Mouse (Mus musculus) natural killer cell, adult 2 months (primary cell): ENCODE measurements around the gene Spon1.

Experiments used
- DNase-seq, 2 experiments: peaks; one replicate each; pipeline ENCODE4 v3.0.0; 2022; ENCODE audit warnings: low spot score in 2 of 2

The Spon1 gene

DNA sequence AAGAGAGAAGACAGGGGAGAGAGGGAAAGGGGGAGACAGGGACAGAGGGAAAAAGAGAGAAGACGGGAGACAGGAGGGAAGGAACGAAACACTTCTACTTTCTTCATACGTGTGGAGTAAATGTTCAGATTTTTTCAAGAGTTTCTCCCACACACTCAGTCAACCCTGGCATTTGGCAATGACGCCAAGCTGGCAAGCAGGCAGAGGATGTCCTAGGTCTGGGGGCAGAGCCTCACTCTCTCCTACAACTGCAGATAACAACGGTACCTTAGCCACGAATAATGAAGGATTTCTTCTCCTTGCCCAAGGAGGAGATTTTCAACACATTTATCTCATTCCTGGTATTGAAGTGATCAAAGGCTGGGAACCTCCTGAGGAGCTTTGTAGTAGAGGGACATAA lies 321.5 kb downstream of the Spon1 start:
- no peak for DNase-seq

DNA sequence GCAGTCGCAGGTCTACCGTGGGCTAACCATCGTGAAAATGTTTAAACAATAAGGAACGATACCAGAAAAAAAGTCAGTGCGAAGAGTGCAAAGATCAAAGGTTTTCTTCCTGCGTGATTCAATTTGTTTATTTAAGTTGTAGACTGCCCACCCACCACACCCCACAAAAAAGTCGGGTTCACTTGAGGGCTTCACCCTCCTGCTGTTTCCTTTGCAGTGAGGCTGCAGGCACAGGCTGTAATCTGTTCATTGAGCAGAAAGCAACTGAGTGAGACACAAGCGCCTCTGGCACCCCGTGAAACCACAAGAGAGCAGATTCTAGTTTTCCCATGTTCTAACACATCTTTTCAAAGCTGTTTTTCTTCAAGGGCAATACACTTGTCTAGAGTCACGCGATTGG lies 322.2 kb downstream of the Spon1 start:
- peak; percentile 72 to 73 for DNase-seq

DNA sequence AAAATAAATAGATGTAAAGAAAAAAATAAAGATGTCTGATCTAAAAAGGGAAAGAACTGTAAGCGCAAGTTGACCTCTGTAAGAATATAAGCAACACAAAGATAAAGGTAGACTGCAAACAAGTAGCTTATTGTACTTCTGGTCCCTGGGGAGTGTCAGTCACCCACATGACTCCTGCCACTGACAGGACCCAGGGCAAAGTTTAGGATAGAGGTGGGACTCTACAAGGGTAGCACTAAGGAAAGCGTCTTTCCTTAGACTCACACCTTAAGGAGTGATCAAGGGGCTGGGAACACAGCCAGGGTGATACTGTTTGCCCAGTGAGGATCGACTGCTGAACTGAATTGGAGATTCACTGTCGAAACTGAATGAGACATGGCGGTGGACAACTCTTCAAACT lies 323.1 kb downstream of the Spon1 start:
- DNase-seq: no peak

DNA sequence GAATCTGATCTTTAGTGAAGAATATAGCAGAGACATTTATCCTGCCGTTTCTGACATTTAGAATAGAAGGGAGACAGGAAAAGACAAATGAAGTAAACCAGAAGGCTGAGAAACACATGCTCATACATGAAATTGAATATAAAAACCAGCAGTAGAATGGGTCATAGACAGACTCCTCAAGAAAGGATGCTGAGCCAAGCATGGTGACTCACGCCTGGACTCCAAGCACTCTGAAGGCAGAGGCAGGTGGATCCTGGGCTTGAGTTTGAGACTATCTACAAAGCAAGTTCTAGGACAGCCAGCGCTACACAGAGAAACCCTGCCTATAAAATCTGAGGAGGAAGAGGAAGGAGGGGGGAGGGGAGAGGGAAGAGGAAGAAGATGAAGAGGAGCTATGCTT lies 324.4 kb downstream of the Spon1 start:
- no peak for DNase-seq

GRCm38 (mm10) chr7:114090892-114091545 lies 325.2 kb downstream of the Spon1 start:
- no peak for DNase-seq
